Mouse (Mus musculus) retina, postnatal 7 days (tissue): ENCODE measurements around the gene Smoc1.

Experiments
- DNase-seq: peaks from one replicate; pipeline ENCODE4 v3.0.0-alpha.2; 2012; ENCODE audit warnings: low read depth, low spot score

Gene Smoc1

GRCm38 (mm10) chr12:81024407-81024806, 2.2 kb upstream of the Smoc1 start:
- no peak for DNase-seq

- DNase-seq = no peak
Measured at GRCm38 (mm10) chr12:81024993-81025392, 1.6 kb upstream of the Smoc1 start.

- DNase-seq = peak; percentile 21
Measured at GRCm38 (mm10) chr12:81026995-81027942, 661 bp downstream of the Smoc1 start.

- DNase-seq = no peak
Measured at GRCm38 (mm10) chr12:81028291-81028920, 1.8 kb downstream of the Smoc1 start.

- DNase-seq = no peak
Measured at GRCm38 (mm10) chr12:81029731-81030130, 3.1 kb downstream of the Smoc1 start.

- DNase-seq = no peak
Measured at GRCm38 (mm10) chr12:81031579-81031978, 5.0 kb downstream of the Smoc1 start.

- no peak for DNase-seq
Measured at GRCm38 (mm10) chr12:81033389-81034041, 6.9 kb downstream of the Smoc1 start.

GRCm38 (mm10) chr12:81034042-81034417, 7.4 kb downstream of the Smoc1 start:
- no peak for DNase-seq

GRCm38 (mm10) chr12:81035850-81036249, 9.2 kb downstream of the Smoc1 start:
- no peak for DNase-seq

GRCm38 (mm10) chr12:81043616-81044015, 17.0 kb downstream of the Smoc1 start:
- DNase-seq = no peak

- no peak for DNase-seq
Measured at GRCm38 (mm10) chr12:81046926-81047325, 20.3 kb downstream of the Smoc1 start.

- no peak for DNase-seq
Measured at GRCm38 (mm10) chr12:81049661-81050060, 23.1 kb downstream of the Smoc1 start.

- no peak for DNase-seq
Measured at GRCm38 (mm10) chr12:81055000-81055705, 28.5 kb downstream of the Smoc1 start.

GRCm38 (mm10) chr12:81055811-81056210, 29.2 kb downstream of the Smoc1 start:
- no peak for DNase-seq

GRCm38 (mm10) chr12:81057619-81058018, 31.0 kb downstream of the Smoc1 start:
- DNase-seq = no peak

- no peak for DNase-seq
Measured at GRCm38 (mm10) chr12:81058561-81058960, 32.0 kb downstream of the Smoc1 start.

- no peak for DNase-seq
Measured at GRCm38 (mm10) chr12:81061831-81062361, 35.3 kb downstream of the Smoc1 start.

GRCm38 (mm10) chr12:81063336-81063955, 36.8 kb downstream of the Smoc1 start:
- no peak for DNase-seq

- no peak for DNase-seq
Measured at GRCm38 (mm10) chr12:81074139-81074538, 47.5 kb downstream of the Smoc1 start.

GRCm38 (mm10) chr12:81074941-81075340, 48.3 kb downstream of the Smoc1 start:
- no peak for DNase-seq
